Mouse (Mus musculus) C2C12 (cell line): Measurements from ENCODE around the gene Rbm44.

Experiments
- CTCF ChIP-seq: IDR thresholded peaks from one replicate; pipeline ENCODE4 v1.5.1; 2011; ENCODE audit not compliant: control insufficient read depth, insufficient read depth, insufficient read length
- MAX ChIP-seq: IDR thresholded peaks from one replicate; pipeline ENCODE4 v1.6.1; 2011; ENCODE audit warnings: mild to moderate bottlenecking, control low read depth
- MYOD1 ChIP-seq: IDR thresholded peaks from one replicate; pipeline ENCODE4 v1.6.1; 2011; ENCODE audit warnings: low read depth; ENCODE audit not compliant: control insufficient read depth, insufficient read length
- MYOG ChIP-seq: IDR thresholded peaks from one replicate; pipeline ENCODE4 v1.6.1; 2011; ENCODE audit not compliant: control insufficient read depth, insufficient read length; ENCODE audit errors: extremely low read depth

- TF ChIP-seq MYOD1 = no peak
- TF ChIP-seq MYOG = no peak
- TF ChIP-seq CTCF = no peak
- TF ChIP-seq MAX = no peak
Observed at GRCm38 (mm10) chr1:91205651-91206050, 60.8 kb downstream of the Rbm44 start.
